Mouse (Mus musculus): ENCODE data around the gene Pi16. TPM values are rescaled to one million over a fixed set of nuclear protein-coding genes. Genes with fewer than 3 reads are reported as not detected.

Gene Pi16
- polyA plus RNA-seq, 1 experiment = 24.5 TPM

DNA sequence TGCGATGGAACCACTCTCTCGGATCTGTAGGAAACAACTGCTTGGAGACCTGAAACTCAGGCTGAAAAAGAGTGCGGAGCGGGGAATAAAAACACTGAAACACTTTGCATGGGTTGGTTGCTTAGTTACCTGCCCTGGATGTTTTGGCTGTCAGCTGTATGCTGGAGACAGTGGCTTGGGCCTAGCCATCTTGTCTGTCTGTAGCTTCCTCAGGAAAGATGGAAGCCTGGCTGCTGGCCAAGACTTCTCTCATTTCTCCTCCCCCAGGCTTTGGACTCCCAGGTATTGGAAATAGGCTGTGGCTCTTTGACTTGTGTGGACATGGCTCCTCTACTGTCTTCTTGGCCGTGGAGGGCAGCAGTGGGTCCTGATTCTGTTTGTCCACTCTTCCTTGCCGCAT is 16.1 kb upstream of the Pi16 start:
- Histone ChIP-seq H3K4me3 (ENCODE audit: control insufficient read depth, insufficient read depth, low read length) (no peak overlapping the region), H3K27ac (ENCODE audit: control insufficient read depth, insufficient read depth, low read length) (no peak overlapping the region), H3K36me3 (ENCODE audit: control insufficient read depth, insufficient read depth, low read length) (no peaks in the 10 kb centered on the region; the same call in 1 of the 2 replicates), H3K27me3 (ENCODE audit: control insufficient read depth, insufficient read depth, low read length) (no peaks in the 10 kb centered on the region), H3K4me1 (replicated peaks; ENCODE audit: control insufficient read depth, insufficient read depth, low read length) (peaks cover 50% of the 10 kb centered on the region)
- no peak for TF ChIP-seq CTCF (IDR thresholded peaks at IDR 0.05; ENCODE audit: borderline replicate concordance, control insufficient read depth, extremely low read depth, insufficient read depth, low read length, poor library complexity)
- no peak for TF ChIP-seq POLR2A (IDR thresholded peaks at IDR 0.05; ENCODE audit: control insufficient read depth, extremely low read depth, insufficient read depth, low read length, poor library complexity)
- DNase-seq = no peak
- WGBS = 97% methylated on average over 6 of the region's 6 CpGs

GRCm38 (mm10) chr17:29302149-29302548 is 15.3 kb upstream of the Pi16 start:
- no peak overlapping the region for H3K27ac ChIP-seq (ENCODE audit: control insufficient read depth, insufficient read depth, low read length)
- H3K4me1 ChIP-seq (replicated peaks; ENCODE audit: control insufficient read depth, insufficient read depth, low read length) = peaks cover 56% of the 10 kb centered on the region
- TF ChIP-seq POLR2A (IDR thresholded peaks at IDR 0.05; ENCODE audit: control insufficient read depth, extremely low read depth, insufficient read depth, low read length, poor library complexity) (no peak), CTCF (IDR thresholded peaks at IDR 0.05; ENCODE audit: borderline replicate concordance, control insufficient read depth, extremely low read depth, insufficient read depth, low read length, poor library complexity) (peak; percentile 15; the same call in 1 of the 2 replicates)
- DNase-seq = no peak
- no peak overlapping the region for H3K4me3 ChIP-seq (ENCODE audit: control insufficient read depth, insufficient read depth, low read length)
- H3K36me3 ChIP-seq (ENCODE audit: control insufficient read depth, insufficient read depth, low read length) = no peaks in the 10 kb centered on the region; the same call in 1 of the 2 replicates
- H3K27me3 ChIP-seq (ENCODE audit: control insufficient read depth, insufficient read depth, low read length) = no peaks in the 10 kb centered on the region
- 61% methylated on average over 5 of the region's 5 CpGs for WGBS

DNA sequence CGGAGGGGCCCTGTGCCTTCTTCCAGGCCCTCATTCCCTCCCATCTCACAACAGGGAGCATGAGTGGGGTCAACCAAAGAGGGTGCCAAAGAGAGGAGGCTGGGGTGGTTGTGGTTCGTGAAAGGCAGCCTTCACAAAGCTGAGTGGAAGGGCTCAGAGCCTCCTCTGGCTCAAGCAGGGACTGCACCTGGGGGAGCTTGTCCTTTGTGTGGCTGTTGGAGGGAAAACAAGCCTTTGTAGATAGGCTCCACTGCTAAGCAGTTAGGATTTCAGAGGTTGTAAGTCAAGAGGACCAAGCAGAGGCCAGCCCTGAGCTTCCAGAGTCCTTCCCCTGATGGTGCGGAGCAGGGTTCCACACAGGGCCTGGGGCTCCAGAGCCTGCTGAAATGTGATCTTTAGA is 14.4 kb upstream of the Pi16 start:
- H3K36me3 ChIP-seq (ENCODE audit: control insufficient read depth, insufficient read depth, low read length) = no peaks in the 10 kb centered on the region; the same call in 1 of the 2 replicates
- no peaks in the 10 kb centered on the region for H3K27me3 ChIP-seq (ENCODE audit: control insufficient read depth, insufficient read depth, low read length)
- H3K27ac ChIP-seq (ENCODE audit: control insufficient read depth, insufficient read depth, low read length) = no peak overlapping the region
- 32% methylated on average over 3 of the region's 3 CpGs for WGBS
- DNase-seq = peak; percentile 61
- peak; percentile 62; the same call in 1 of the 2 replicates for TF ChIP-seq CTCF (IDR thresholded peaks at IDR 0.05; ENCODE audit: borderline replicate concordance, control insufficient read depth, extremely low read depth, insufficient read depth, low read length, poor library complexity)
- no peak for TF ChIP-seq POLR2A (IDR thresholded peaks at IDR 0.05; ENCODE audit: control insufficient read depth, extremely low read depth, insufficient read depth, low read length, poor library complexity)
- no peak overlapping the region for H3K4me3 ChIP-seq (ENCODE audit: control insufficient read depth, insufficient read depth, low read length)
- H3K4me1 ChIP-seq (replicated peaks; ENCODE audit: control insufficient read depth, insufficient read depth, low read length) = peaks cover 55% of the 10 kb centered on the region

DNA sequence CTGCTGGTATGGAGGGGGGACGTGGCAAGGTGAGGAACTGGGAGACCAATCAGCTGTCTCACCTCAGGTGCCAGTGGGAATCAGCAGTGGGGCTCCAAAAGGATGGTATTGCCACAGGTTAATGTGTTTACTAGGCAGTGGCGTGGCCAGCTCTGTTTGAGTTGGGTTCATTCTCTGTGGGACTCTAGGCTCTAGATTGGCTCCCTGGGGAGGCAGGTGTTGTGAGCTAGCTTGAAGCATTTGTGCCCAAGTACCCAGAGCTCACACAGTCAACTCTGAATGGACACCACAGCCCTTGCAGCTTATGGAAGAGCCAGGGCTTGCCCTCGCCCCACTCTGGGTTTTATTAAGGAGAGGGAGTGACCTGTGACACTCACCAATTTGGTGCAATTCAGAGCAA is 13.6 kb upstream of the Pi16 start:
- peak overlapping the region; percentile 21; the same call in 1 of the 2 replicates for H3K27ac ChIP-seq (ENCODE audit: control insufficient read depth, insufficient read depth, low read length)
- WGBS = 33% methylated on average over 3 of the region's 3 CpGs
- H3K36me3 ChIP-seq (ENCODE audit: control insufficient read depth, insufficient read depth, low read length) = no peaks in the 10 kb centered on the region; the same call in 1 of the 2 replicates
- H3K4me1 ChIP-seq (replicated peaks; ENCODE audit: control insufficient read depth, insufficient read depth, low read length) = peaks cover 55% of the 10 kb centered on the region
- no peak overlapping the region for H3K4me3 ChIP-seq (ENCODE audit: control insufficient read depth, insufficient read depth, low read length)
- peak; percentile 22 for DNase-seq
- no peaks in the 10 kb centered on the region for H3K27me3 ChIP-seq (ENCODE audit: control insufficient read depth, insufficient read depth, low read length)
- TF ChIP-seq CTCF (IDR thresholded peaks at IDR 0.05; ENCODE audit: borderline replicate concordance, control insufficient read depth, extremely low read depth, insufficient read depth, low read length, poor library complexity) = no peak
- no peak for TF ChIP-seq POLR2A (IDR thresholded peaks at IDR 0.05; ENCODE audit: control insufficient read depth, extremely low read depth, insufficient read depth, low read length, poor library complexity)

DNA sequence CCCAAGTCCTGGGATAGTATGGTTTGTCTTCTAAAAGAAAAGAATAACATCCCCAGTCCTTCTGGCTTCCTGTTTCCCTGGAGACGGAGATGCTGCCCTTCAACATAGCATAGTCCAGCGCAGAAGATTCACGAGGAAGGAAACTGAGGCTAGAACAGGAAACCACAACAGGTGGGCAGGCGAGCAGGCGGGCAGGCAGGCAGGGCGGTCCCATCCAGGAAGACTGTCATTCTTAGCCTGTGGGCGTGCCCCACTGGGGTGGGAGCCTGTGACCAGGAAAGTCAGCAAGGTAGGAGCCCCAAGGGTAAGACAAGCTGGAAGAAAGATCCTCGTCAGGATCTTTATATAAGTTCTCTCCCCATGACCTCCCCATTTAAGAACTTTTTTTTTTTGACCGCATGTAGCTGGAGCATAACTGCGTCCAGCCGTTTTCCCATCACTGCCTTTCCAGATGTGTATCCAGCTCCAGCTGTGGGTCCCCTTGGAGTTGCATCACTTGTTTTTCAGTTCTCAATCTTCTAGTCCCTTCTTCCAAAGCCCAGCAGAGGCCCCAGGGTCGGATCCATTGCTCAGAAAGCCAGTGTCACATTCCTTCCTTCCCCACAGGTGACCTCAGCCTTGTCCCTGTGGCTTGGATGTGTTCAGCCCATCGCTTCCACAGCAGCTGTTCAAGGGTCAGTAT is 13.0 kb upstream of the Pi16 start:
- Histone ChIP-seq H3K36me3 (ENCODE audit: control insufficient read depth, insufficient read depth, low read length) (no peaks in the 10 kb centered on the region; the same call in 1 of the 2 replicates), H3K4me3 (ENCODE audit: control insufficient read depth, insufficient read depth, low read length) (no peak overlapping the region), H3K27me3 (ENCODE audit: control insufficient read depth, insufficient read depth, low read length) (no peaks in the 10 kb centered on the region), H3K27ac (ENCODE audit: control insufficient read depth, insufficient read depth, low read length) (no peak overlapping the region), H3K4me1 (replicated peaks; ENCODE audit: control insufficient read depth, insufficient read depth, low read length) (peaks cover 55% of the 10 kb centered on the region)
- DNase-seq = peak; percentile 72
- 4% methylated on average over 13 of the region's 13 CpGs for WGBS
- TF ChIP-seq POLR2A (IDR thresholded peaks at IDR 0.05; ENCODE audit: control insufficient read depth, extremely low read depth, insufficient read depth, low read length, poor library complexity) (no peak), CTCF (IDR thresholded peaks at IDR 0.05; ENCODE audit: borderline replicate concordance, control insufficient read depth, extremely low read depth, insufficient read depth, low read length, poor library complexity) (no peak)

DNA sequence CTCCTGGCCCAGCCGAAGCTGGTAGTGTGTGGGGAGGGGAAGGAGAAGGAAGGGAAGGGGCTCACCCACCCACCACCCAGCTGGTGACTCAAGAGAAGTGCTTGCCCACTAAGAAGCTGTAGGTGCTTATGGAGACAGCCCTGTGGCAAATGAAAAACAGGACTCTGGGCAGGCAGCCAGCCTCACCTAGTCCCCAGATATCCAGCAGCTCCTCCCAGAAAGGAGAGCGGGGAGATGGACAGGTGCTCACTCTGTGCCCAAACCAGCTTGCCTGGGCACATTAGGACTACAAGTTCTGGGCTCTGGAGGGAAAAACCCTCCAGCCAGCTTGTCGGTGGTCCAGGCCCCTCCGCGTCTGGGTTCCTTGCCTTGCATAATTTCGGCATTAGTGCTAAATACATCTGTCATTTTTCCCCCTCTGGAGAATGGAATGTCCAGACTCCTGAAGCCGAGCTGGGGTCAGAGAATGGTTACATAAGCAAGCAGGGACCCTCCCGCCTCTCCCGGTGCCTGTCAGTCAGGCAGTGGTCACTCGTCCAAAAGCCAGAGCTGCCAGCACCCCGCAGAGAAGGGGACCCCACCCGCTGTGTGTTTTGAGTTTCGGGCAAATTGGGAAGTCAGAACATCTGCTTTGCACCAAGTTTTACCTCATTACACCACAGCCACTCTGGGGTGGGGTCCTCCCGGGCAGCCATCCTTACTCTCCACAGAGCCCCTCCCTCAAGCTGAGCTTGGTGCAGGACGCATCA is 12.2 kb upstream of the Pi16 start:
- no peak overlapping the region for H3K27ac ChIP-seq (ENCODE audit: control insufficient read depth, insufficient read depth, low read length)
- H3K4me1 ChIP-seq (replicated peaks; ENCODE audit: control insufficient read depth, insufficient read depth, low read length) = peaks cover 55% of the 10 kb centered on the region
- no peaks in the 10 kb centered on the region for H3K27me3 ChIP-seq (ENCODE audit: control insufficient read depth, insufficient read depth, low read length)
- no peak for DNase-seq
- no peaks in the 10 kb centered on the region for H3K36me3 ChIP-seq (ENCODE audit: control insufficient read depth, insufficient read depth, low read length)
- TF ChIP-seq POLR2A (IDR thresholded peaks at IDR 0.05; ENCODE audit: control insufficient read depth, extremely low read depth, insufficient read depth, low read length, poor library complexity) (no peak), CTCF (IDR thresholded peaks at IDR 0.05; ENCODE audit: borderline replicate concordance, control insufficient read depth, extremely low read depth, insufficient read depth, low read length, poor library complexity) (no peak)
- 28% methylated on average over 15 of the region's 15 CpGs for WGBS
- no peak overlapping the region for H3K4me3 ChIP-seq (ENCODE audit: control insufficient read depth, insufficient read depth, low read length)
